Mouse (Mus musculus): ENCODE results near the gene Serpina1d. TPM values are rescaled to one million over a fixed set of nuclear protein-coding genes. Genes with fewer than 3 reads are reported as not detected.
"Not testable (repeated sequence)": the region's sequence is repeated elsewhere in the genome, so short reads cannot be mapped to it uniquely, and the experiment has no call there.

Serpina1d gene
- polyA plus RNA-seq (2012; rRNA removed) (0.06 and 0.14 TPM in 2 replicates), polyA plus RNA-seq (2014; fragmentation: Nextera tagmentation; extraction: Ambion mirVana) (not detected in 2 replicates)

GRCm38 (mm10) chr12:103773246-103773851, at the start of gene Serpina1d:
Gene Serpina1d, minus strand, starts transcription at chr12:103773592.
- not testable (repeated sequence) for H3K27me3 ChIP-seq (ENCODE audit: control insufficient read depth, insufficient read depth, low read length); ATAC-seq (ENCODE audit: low FRiP score, low read depth); H3K27ac ChIP-seq (replicated peaks; ENCODE audit: low read depth, low read length); H3K4me1 ChIP-seq (ENCODE audit: control insufficient read depth, insufficient read depth, low read length); DNase-seq (ENCODE audit: low spot score); H3K9me3 ChIP-seq (ENCODE audit: control insufficient read depth, low read length); H3K36me3 ChIP-seq (ENCODE audit: control insufficient read depth, insufficient read depth, low read length); H3K4me2 ChIP-seq (replicated peaks; ENCODE audit: low read depth, low read length, severe bottlenecking); H3K9ac ChIP-seq (ENCODE audit: low read depth, low read length, severe bottlenecking); H3K4me3 ChIP-seq (replicated peaks; ENCODE audit: low read length)
- WGBS: 87% methylated on average over 6 of the region's 6 CpGs

- not testable (repeated sequence) for ATAC-seq (ENCODE audit: low FRiP score, low read depth); H3K9me3 ChIP-seq (ENCODE audit: control insufficient read depth, low read length); H3K27ac ChIP-seq (replicated peaks; ENCODE audit: low read depth, low read length); H3K27me3 ChIP-seq (ENCODE audit: control insufficient read depth, insufficient read depth, low read length); H3K4me1 ChIP-seq (ENCODE audit: control insufficient read depth, insufficient read depth, low read length); H3K9ac ChIP-seq (ENCODE audit: low read depth, low read length, severe bottlenecking); DNase-seq (ENCODE audit: low spot score); H3K4me3 ChIP-seq (replicated peaks; ENCODE audit: low read length); H3K4me2 ChIP-seq (replicated peaks; ENCODE audit: low read depth, low read length, severe bottlenecking); H3K36me3 ChIP-seq (ENCODE audit: control insufficient read depth, insufficient read depth, low read length)
- 63% methylated on average over 1 of the region's 1 CpGs for WGBS
These were observed 2.8 kb downstream of the Serpina1d start for GRCm38 (mm10) chr12:103770597-103770996.

GRCm38 (mm10) chr12:103763083-103763482, 10.3 kb downstream of the Serpina1d start:
- H3K27me3 ChIP-seq (ENCODE audit: control insufficient read depth, insufficient read depth, low read length); H3K36me3 ChIP-seq (ENCODE audit: control insufficient read depth, insufficient read depth, low read length); DNase-seq (ENCODE audit: low spot score); H3K27ac ChIP-seq (replicated peaks; ENCODE audit: low read depth, low read length); H3K4me2 ChIP-seq (replicated peaks; ENCODE audit: low read depth, low read length, severe bottlenecking); H3K9me3 ChIP-seq (ENCODE audit: control insufficient read depth, low read length); H3K4me1 ChIP-seq (ENCODE audit: control insufficient read depth, insufficient read depth, low read length); ATAC-seq (ENCODE audit: low FRiP score, low read depth); H3K4me3 ChIP-seq (replicated peaks; ENCODE audit: low read length); H3K9ac ChIP-seq (ENCODE audit: low read depth, low read length, severe bottlenecking): not testable (repeated sequence)
- 84% methylated on average over 3 of the region's 3 CpGs for WGBS

- not testable (repeated sequence) for H3K4me3 ChIP-seq (replicated peaks; ENCODE audit: low read length); H3K4me1 ChIP-seq (ENCODE audit: control insufficient read depth, insufficient read depth, low read length); H3K36me3 ChIP-seq (ENCODE audit: control insufficient read depth, insufficient read depth, low read length); H3K9me3 ChIP-seq (ENCODE audit: control insufficient read depth, low read length); H3K27me3 ChIP-seq (ENCODE audit: control insufficient read depth, insufficient read depth, low read length); H3K27ac ChIP-seq (replicated peaks; ENCODE audit: low read depth, low read length); DNase-seq (ENCODE audit: low spot score); ATAC-seq (ENCODE audit: low FRiP score, low read depth); H3K9ac ChIP-seq (ENCODE audit: low read depth, low read length, severe bottlenecking); H3K4me2 ChIP-seq (replicated peaks; ENCODE audit: low read depth, low read length, severe bottlenecking)
- 87% methylated on average over 3 of the region's 3 CpGs for WGBS
These were observed 13.1 kb downstream of the Serpina1d start for GRCm38 (mm10) chr12:103760316-103760715.

GRCm38 (mm10) chr12:103745957-103746356, 27.4 kb downstream of the Serpina1d start:
- not testable (repeated sequence) for ATAC-seq (ENCODE audit: low FRiP score, low read depth); H3K27ac ChIP-seq (replicated peaks; ENCODE audit: low read depth, low read length); DNase-seq (ENCODE audit: low spot score); H3K9ac ChIP-seq (ENCODE audit: low read depth, low read length, severe bottlenecking); H3K27me3 ChIP-seq (ENCODE audit: control insufficient read depth, insufficient read depth, low read length); H3K4me1 ChIP-seq (ENCODE audit: control insufficient read depth, insufficient read depth, low read length); H3K4me2 ChIP-seq (replicated peaks; ENCODE audit: low read depth, low read length, severe bottlenecking); H3K36me3 ChIP-seq (ENCODE audit: control insufficient read depth, insufficient read depth, low read length); H3K9me3 ChIP-seq (ENCODE audit: control insufficient read depth, low read length); H3K4me3 ChIP-seq (replicated peaks; ENCODE audit: low read length)
- 86% methylated on average over 5 of the region's 5 CpGs for WGBS

- not testable (repeated sequence) for ATAC-seq (ENCODE audit: low FRiP score, low read depth); H3K4me2 ChIP-seq (replicated peaks; ENCODE audit: low read depth, low read length, severe bottlenecking)
- 83% methylated on average over 5 of the region's 6 CpGs for WGBS
These were observed 35.4 kb downstream of the Serpina1d start for GRCm38 (mm10) chr12:103737791-103738580.

GRCm38 (mm10) chr12:103735566-103735965, 37.8 kb downstream of the Serpina1d start:
- DNase-seq (ENCODE audit: low spot score); H3K9ac ChIP-seq (ENCODE audit: low read depth, low read length, severe bottlenecking): not testable (repeated sequence)
- WGBS: 83% methylated on average over 4 of the region's 4 CpGs

More at GRCm38 (mm10) chr12:103737791-103738580, 35.4 kb downstream of the Serpina1d start:
- not testable (repeated sequence) for H3K9me3 ChIP-seq (ENCODE audit: control insufficient read depth, low read length); H3K36me3 ChIP-seq (ENCODE audit: control insufficient read depth, insufficient read depth, low read length); DNase-seq (ENCODE audit: low spot score); H3K4me1 ChIP-seq (ENCODE audit: control insufficient read depth, insufficient read depth, low read length); H3K9ac ChIP-seq (ENCODE audit: low read depth, low read length, severe bottlenecking); H3K27me3 ChIP-seq (ENCODE audit: control insufficient read depth, insufficient read depth, low read length); H3K27ac ChIP-seq (replicated peaks; ENCODE audit: low read depth, low read length); H3K4me3 ChIP-seq (replicated peaks; ENCODE audit: low read length)

GRCm38 (mm10) chr12:103735101-103735500, 38.3 kb downstream of the Serpina1d start:
- WGBS: 87% methylated on average over 4 of the region's 4 CpGs
- ATAC-seq (ENCODE audit: low FRiP score, low read depth); DNase-seq (ENCODE audit: low spot score); H3K27ac ChIP-seq (replicated peaks; ENCODE audit: low read depth, low read length); H3K27me3 ChIP-seq (ENCODE audit: control insufficient read depth, insufficient read depth, low read length); H3K9ac ChIP-seq (ENCODE audit: low read depth, low read length, severe bottlenecking); H3K4me3 ChIP-seq (replicated peaks; ENCODE audit: low read length); H3K4me1 ChIP-seq (ENCODE audit: control insufficient read depth, insufficient read depth, low read length); H3K36me3 ChIP-seq (ENCODE audit: control insufficient read depth, insufficient read depth, low read length); H3K4me2 ChIP-seq (replicated peaks; ENCODE audit: low read depth, low read length, severe bottlenecking); H3K9me3 ChIP-seq (ENCODE audit: control insufficient read depth, low read length): not testable (repeated sequence)

More at GRCm38 (mm10) chr12:103735566-103735965, 37.8 kb downstream of the Serpina1d start:
- H3K4me2 ChIP-seq (replicated peaks; ENCODE audit: low read depth, low read length, severe bottlenecking); H3K27ac ChIP-seq (replicated peaks; ENCODE audit: low read depth, low read length); H3K9me3 ChIP-seq (ENCODE audit: control insufficient read depth, low read length); H3K4me1 ChIP-seq (ENCODE audit: control insufficient read depth, insufficient read depth, low read length); ATAC-seq (ENCODE audit: low FRiP score, low read depth); H3K27me3 ChIP-seq (ENCODE audit: control insufficient read depth, insufficient read depth, low read length); H3K36me3 ChIP-seq (ENCODE audit: control insufficient read depth, insufficient read depth, low read length); H3K4me3 ChIP-seq (replicated peaks; ENCODE audit: low read length): not testable (repeated sequence)

Measured in limb, embryonic 14.5 days (tissue).